Mouse (Mus musculus) liver, embryonic 14.5 days (tissue): Measurements from ENCODE around the gene Cd200. TPM values are rescaled to one million over a fixed set of nuclear protein-coding genes. Genes with fewer than 3 reads are reported as not detected.

ENCODE experiments used
- ATAC-seq: fragments of 200-750 bp; cut with Nextera tagmentation; 2 replicates; pipeline ENCODE4 v1.8.0; 2017; ENCODE audit warnings: moderate number of reproducible peaks, mild to moderate bottlenecking, moderate library complexity; ENCODE audit not compliant: insufficient read depth
- DNase-seq, 3 experiments: peaks; one replicate each; pipeline ENCODE4 v3.0.0-alpha.2; 2012 to 2013; ENCODE audit warnings: low read depth in 3 of 3, low spot score in 3 of 3
- H3K27ac ChIP-seq: fragments of 300-500 bp; sonication (generic); 2 replicates; pipeline ENCODE4 v1.5.1; 2014; ENCODE audit warnings: moderate library complexity, mild to moderate bottlenecking, control low read depth, inconsistent platforms
- H3K27me3 ChIP-seq: fragments of 300-500 bp; sonication (generic); 2 replicates; pipeline ENCODE4 v1.6.1; 2014; ENCODE audit warnings: mild to moderate bottlenecking, low read length, moderate library complexity; ENCODE audit not compliant: control insufficient read depth, insufficient read depth
- H3K36me3 ChIP-seq: fragments of 300-500 bp; sonication (generic); replicated peaks from 2 replicates; pipeline ENCODE4 v1.6.1; 2014; ENCODE audit warnings: low read depth; ENCODE audit not compliant: control insufficient read depth, insufficient read depth
- H3K4me1 ChIP-seq, 2 experiments: fragments of 200-500 bp in 1 of 2; fragments of 300-500 bp in 1 of 2; sonication (generic) in 1 of 2; replicated peaks; 2 replicates each; pipeline ENCODE4 v1.6.1; 2012 to 2014; ENCODE audit warnings: antibody characterized with exemption in 1 of 2, inconsistent platforms in 1 of 2, low read length in 1 of 2; ENCODE audit not compliant: control insufficient read depth in 2 of 2, insufficient read depth in 2 of 2
- H3K4me2 ChIP-seq: fragments of 300-500 bp; sonication (generic); 2 replicates; pipeline ENCODE4 v1.6.1; 2014; ENCODE audit warnings: low read depth, mild to moderate bottlenecking, control low read depth, moderate library complexity
- H3K4me3 ChIP-seq, 2 experiments: fragments of 200-500 bp in 1 of 2; fragments of 300-500 bp in 1 of 2; sonication (generic) in 1 of 2; 2 replicates each; pipeline ENCODE4 v1.5.1; 2012 to 2014; ENCODE audit warnings: low read depth in 2 of 2, low read length in 2 of 2, mild to moderate bottlenecking in 2 of 2, control low read depth in 1 of 2, inconsistent platforms in 1 of 2, moderate library complexity in 1 of 2; ENCODE audit not compliant: insufficient read depth in 1 of 2
- H3K9ac ChIP-seq: fragments of 300-500 bp; sonication (generic); replicated peaks from 2 replicates; pipeline ENCODE4 v1.6.1; 2014; ENCODE audit warnings: mild to moderate bottlenecking, control low read depth, moderate library complexity
- H3K9me3 ChIP-seq: fragments of 300-500 bp; sonication (generic); 2 replicates; pipeline ENCODE4 v1.6.1; 2016; ENCODE audit warnings: low read length, mixed read lengths; ENCODE audit not compliant: control insufficient read depth
- CTCF ChIP-seq: IDR thresholded peaks from 2 replicates; pipeline ENCODE4 v1.5.1; 2016; ENCODE audit warnings: antibody characterized with exemption, low read depth, control low read depth
- EP300 ChIP-seq: IDR thresholded peaks from 2 replicates; pipeline ENCODE4 v1.6.1; 2016; ENCODE audit warnings: antibody characterized with exemption, low read depth
- WGBS: fragments of 180-500 bp; shearing (Covaris S2); extraction: QIAGEN DNeasy Blood & Tissue Kit; methylation state at CpG from one replicate; pipeline ENCODE4 v1.1.7; 2014; ENCODE audit not compliant: insufficient replicate concordance; 5-methylcytosine and 5-hydroxymethylcytosine counted together
- polyA plus RNA-seq, 2 experiments: library from polyadenylated mRNA; depleted of rRNA in 1 of 2; stranded (reverse) in 1 of 2; unstranded in 1 of 2; fragments of >200 nt; fragmentation: Nextera tagmentation in 1 of 2; extraction: Ambion mirVana in 1 of 2; gene quantifications; 2 replicates each; pipeline versions ENCODE4 v1.2.1 to v1.2.3; 2012 to 2014

Gene Cd200
- polyA plus RNA-seq, 2 experiments, result 0.39 to 0.42 TPM

DNA sequence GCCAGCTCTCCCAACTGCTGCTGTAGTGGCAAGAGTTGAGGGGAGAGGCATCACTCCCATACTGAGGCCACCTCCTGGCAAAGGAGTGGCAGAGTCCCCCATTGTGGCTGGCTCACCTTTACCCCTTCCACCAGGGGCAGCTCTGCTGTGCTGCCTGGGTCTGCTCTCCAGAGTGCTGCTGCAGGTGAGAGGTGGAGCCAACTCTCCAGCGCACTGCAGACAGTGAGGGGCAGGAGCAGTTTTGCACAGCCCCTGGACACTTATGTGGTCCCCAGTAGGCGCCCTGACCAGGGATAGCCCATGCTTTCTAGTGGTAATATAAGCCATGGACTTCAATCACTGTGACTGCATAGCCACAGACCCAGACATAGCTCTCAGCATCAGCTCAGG is 74.5 kb downstream of the Cd200 start:
- DNase-seq, result no peak
- ATAC-seq, result no peak
- WGBS, result 40% methylated on average over 2 of the region's 2 CpGs
- Histone ChIP-seq H3K4me2 (no peak overlapping the region), H3K36me3 (no peaks in the 10 kb centered on the region), H3K4me3 (no peak overlapping the region), H3K27me3 (no peaks in the 10 kb centered on the region), H3K9me3 (no peaks in the 10 kb centered on the region), H3K9ac (no peak overlapping the region), H3K4me1 (no peaks in the 10 kb centered on the region), H3K27ac (no peak overlapping the region)
- no peak for TF ChIP-seq EP300
- no peak for TF ChIP-seq CTCF

DNA sequence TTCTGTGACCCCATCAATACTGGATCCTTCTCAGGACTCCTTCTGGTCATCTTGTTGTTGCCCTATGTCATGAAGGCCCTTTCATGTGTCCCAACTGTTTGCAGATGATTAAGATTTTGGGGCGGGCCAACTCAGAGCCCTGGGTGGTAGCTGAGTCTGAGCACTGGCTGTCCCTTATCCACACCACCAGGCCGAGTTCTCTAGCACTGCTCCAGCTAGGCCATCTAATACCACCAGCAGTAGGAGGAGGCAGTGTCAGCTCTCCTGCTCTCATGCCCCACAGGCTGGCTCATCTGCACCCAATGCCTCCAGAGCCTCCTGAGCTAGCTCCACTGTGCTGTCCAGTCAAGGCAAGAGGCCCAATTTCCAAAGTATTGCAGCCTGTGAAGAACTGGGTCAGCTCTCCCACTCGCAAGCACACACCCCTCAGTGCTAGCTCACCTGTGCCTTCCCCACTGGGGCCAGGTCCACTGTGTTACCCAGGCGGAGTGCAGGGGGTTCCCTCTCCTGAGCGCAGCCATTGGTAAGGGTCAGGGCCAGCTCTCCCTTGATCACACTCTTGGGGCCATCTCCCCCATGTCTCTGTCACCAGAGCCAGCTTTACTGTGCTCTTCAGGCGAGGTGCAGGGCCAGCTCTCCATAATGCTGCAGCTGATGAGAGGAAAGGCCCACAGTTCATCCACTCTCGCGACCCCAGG is 75.0 kb downstream of the Cd200 start:
- Histone ChIP-seq H3K4me2 (no peak overlapping the region), H3K9ac (no peak overlapping the region), H3K36me3 (no peaks in the 10 kb centered on the region), H3K4me1 (no peaks in the 10 kb centered on the region), H3K9me3 (no peaks in the 10 kb centered on the region), H3K27ac (no peak overlapping the region), H3K4me3 (no peak overlapping the region), H3K27me3 (no peaks in the 10 kb centered on the region)
- ATAC-seq, result no peak
- TF ChIP-seq CTCF (no peak), EP300 (no peak)
- no peak for DNase-seq
- 58% methylated on average over 8 of the region's 8 CpGs for WGBS

DNA sequence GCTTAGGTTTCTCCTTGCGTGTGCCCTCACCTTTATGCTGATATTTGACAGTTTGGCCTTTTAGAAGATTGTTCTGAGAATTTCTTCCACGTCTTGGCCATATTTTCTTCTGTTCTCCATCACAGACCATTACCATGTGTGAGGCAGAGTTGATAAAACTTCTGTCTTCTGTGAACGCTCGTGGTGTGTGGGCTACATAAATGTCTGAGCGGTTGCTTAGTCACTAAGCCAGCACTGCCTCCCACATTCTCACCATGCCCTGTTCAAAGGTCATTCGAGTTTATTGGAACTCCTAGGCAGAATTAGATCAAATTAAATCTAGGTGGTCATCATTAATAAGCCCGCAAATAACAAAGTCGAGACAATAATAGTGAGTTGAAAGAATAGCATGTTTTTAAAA is 76.3 kb downstream of the Cd200 start:
- Histone ChIP-seq H3K9ac (no peak overlapping the region), H3K9me3 (no peaks in the 10 kb centered on the region), H3K27me3 (no peaks in the 10 kb centered on the region), H3K4me2 (no peak overlapping the region), H3K4me1 (no peaks in the 10 kb centered on the region), H3K36me3 (no peaks in the 10 kb centered on the region), H3K4me3 (no peak overlapping the region), H3K27ac (no peak overlapping the region)
- no peak for ATAC-seq
- TF ChIP-seq CTCF, result no peak
- TF ChIP-seq EP300, result no peak
- no peak for DNase-seq
- WGBS, result 59% methylated on average over 8 of the region's 8 CpGs

Other genes starting within 250 kb of the Cd200 start
- 0.25 and 0.42 TPM in 2 replicates for gene Btla, start 184.7 kb downstream of the Cd200 start, polyA plus RNA-seq (2012; rRNA removed)
- gene Btla, start 184.7 kb downstream of the Cd200 start, polyA plus RNA-seq (2014; fragmentation: Nextera tagmentation; extraction: Ambion mirVana), result 0.20 and 0.32 TPM in 2 replicates
- 0.03 TPM in 1 of 2 replicates, not detected in the other for gene Gm609, start 83.9 kb upstream of the Cd200 start, polyA plus RNA-seq (2012; rRNA removed)
- gene Gm609, start 83.9 kb upstream of the Cd200 start, polyA plus RNA-seq (2014; fragmentation: Nextera tagmentation; extraction: Ambion mirVana), result not detected in 2 replicates
- gene Gm17783, start 123.0 kb upstream of the Cd200 start, polyA plus RNA-seq (2012; rRNA removed), result not detected in 2 replicates
- gene Gm17783, start 123.0 kb upstream of the Cd200 start, polyA plus RNA-seq (2014; fragmentation: Nextera tagmentation; extraction: Ambion mirVana), result not detected in 2 replicates
- gene Slc9c1, start 126.3 kb upstream of the Cd200 start, polyA plus RNA-seq (2012; rRNA removed), result not detected in 2 replicates
- gene Slc9c1, start 126.3 kb upstream of the Cd200 start, polyA plus RNA-seq (2014; fragmentation: Nextera tagmentation; extraction: Ambion mirVana), result not detected in 2 replicates
- gene Gcsam, start 201.3 kb upstream of the Cd200 start, polyA plus RNA-seq (2012; rRNA removed), result 0.57 and 0.93 TPM in 2 replicates
- 2.4 and 2.8 TPM in 2 replicates for gene Gcsam, start 201.3 kb upstream of the Cd200 start, polyA plus RNA-seq (2014; fragmentation: Nextera tagmentation; extraction: Ambion mirVana)
- gene BC016579, start 245.0 kb upstream of the Cd200 start, polyA plus RNA-seq (2012; rRNA removed), result 0.14 and 0.20 TPM in 2 replicates
- gene BC016579, start 245.0 kb upstream of the Cd200 start, polyA plus RNA-seq (2014; fragmentation: Nextera tagmentation; extraction: Ambion mirVana), result 0.23 TPM in 2 replicates